Mouse (Mus musculus): ENCODE data around the gene Mllt1. TPM values are rescaled to one million over a fixed set of nuclear protein-coding genes. Genes with fewer than 3 reads are reported as not detected.
A peak's percentile ranks its signal among the peaks of the same experiment; 100 is the strongest.

Mllt1 gene
- total and polyA plus RNA-seq, 3 experiments = 25.0 to 63.0 TPM; not detected in 1

- Histone ChIP-seq H3K4me1 (ENCODE audit: control insufficient read depth in 1 of 2, insufficient read depth in 2 of 2, low read length in 2 of 2) (no peaks in the 10 kb centered on the region), H3K9ac (ENCODE audit: control insufficient read depth, low read depth, low read length, poor library complexity, severe bottlenecking) (no peak overlapping the region), H3K27ac (ENCODE audit: control insufficient read depth, low read depth, low read length) (no peak overlapping the region), H3K4me3 (ENCODE audit: control insufficient read depth in 1 of 2, insufficient read depth in 1 of 2, low read depth in 2 of 2, low read length in 2 of 2) (no peak overlapping the region), H3K36me3 (ENCODE audit: control insufficient read depth in 1 of 2, insufficient read depth in 2 of 2, low read length in 2 of 2) (no peaks in the 10 kb centered on the region; a peak in 2 of 4 replicates), H3K79me2 (ENCODE audit: control insufficient read depth, insufficient read depth, low read length, poor library complexity) (no peaks in the 10 kb centered on the region), H3K27me3 (ENCODE audit: control insufficient read depth in 1 of 2, insufficient read depth in 2 of 2, low read length in 2 of 2) (no peaks in the 10 kb centered on the region), H3K9me3 (replicated peaks; ENCODE audit: insufficient read depth, low read length) (no peaks in the 10 kb centered on the region)
- TF ChIP-seq MYC (IDR thresholded peaks at IDR 0.05; ENCODE audit: low read depth, low read length) (no peak), MEF2A (IDR thresholded peaks at IDR 0.05; ENCODE audit: extremely low read depth, insufficient replicate concordance, low read depth, low read length, poor library complexity, severe bottlenecking) (no peak), USF2 (IDR thresholded peaks at IDR 0.05; ENCODE audit: borderline replicate concordance in 1 of 2, insufficient read depth in 1 of 2, low read depth in 1 of 2, low read length in 2 of 2) (no peak), POLR2A (IDR thresholded peaks at IDR 0.05; ENCODE audit: control insufficient read depth in 1 of 2, insufficient read depth in 1 of 2, low read depth in 1 of 2, low read length in 2 of 2, poor library complexity in 1 of 2) (no peak), ZMIZ1 (IDR thresholded peaks at IDR 0.05; ENCODE audit: low read depth, low read length) (no peak), CHD2 (IDR thresholded peaks at IDR 0.05; ENCODE audit: low read length) (no peak)
- DNase-seq (ENCODE audit: low read depth, low spot score) = no peak
Observed at GRCm38 (mm10) chr17:56902698-56903097, 32.5 kb downstream of the Mllt1 start.

DNA sequence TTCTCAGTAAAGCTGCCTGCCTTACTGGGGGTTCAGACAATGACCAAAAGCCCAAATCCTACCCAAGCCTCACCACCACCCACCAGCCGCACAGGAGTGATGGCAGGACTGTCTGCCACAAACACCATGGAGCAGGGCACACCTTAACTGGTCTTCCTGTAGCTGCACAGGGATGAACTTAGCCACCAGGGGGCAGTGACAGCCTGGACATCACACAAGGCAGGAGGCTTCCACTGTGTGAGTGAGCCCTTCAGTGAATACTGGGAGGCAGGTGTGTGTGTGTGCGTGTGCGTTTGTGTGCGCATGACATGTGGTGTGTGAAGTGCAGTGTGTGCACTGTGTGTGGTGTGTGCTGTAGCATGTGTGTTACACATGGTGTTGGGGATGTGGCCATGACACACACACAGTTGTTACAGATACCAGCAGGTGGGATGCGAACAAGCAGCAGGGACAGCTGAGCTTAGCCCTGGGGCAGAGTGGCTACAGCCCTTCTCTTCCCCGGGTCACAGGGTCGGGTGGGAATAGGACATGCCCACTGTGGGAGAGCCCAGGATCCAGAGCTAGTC is 37.5 kb downstream of the Mllt1 start:
- Histone ChIP-seq H3K9ac (ENCODE audit: control insufficient read depth, low read depth, low read length, poor library complexity, severe bottlenecking) (no peak overlapping the region), H3K9me3 (replicated peaks; ENCODE audit: insufficient read depth, low read length) (no peaks in the 10 kb centered on the region), H3K4me3 (ENCODE audit: control insufficient read depth in 1 of 2, insufficient read depth in 1 of 2, low read depth in 2 of 2, low read length in 2 of 2) (no peak overlapping the region), H3K79me2 (ENCODE audit: control insufficient read depth, insufficient read depth, low read length, poor library complexity) (no peaks in the 10 kb centered on the region), H3K27me3 (ENCODE audit: control insufficient read depth in 1 of 2, insufficient read depth in 2 of 2, low read length in 2 of 2) (no peaks in the 10 kb centered on the region), H3K4me1 (ENCODE audit: control insufficient read depth in 1 of 2, insufficient read depth in 2 of 2, low read length in 2 of 2) (no peaks in the 10 kb centered on the region), H3K27ac (ENCODE audit: control insufficient read depth, low read depth, low read length) (no peak overlapping the region), H3K36me3 (ENCODE audit: control insufficient read depth in 1 of 2, insufficient read depth in 2 of 2, low read length in 2 of 2) (no peaks in the 10 kb centered on the region; a peak in 1 of 4 replicates)
- peak; percentile 81 for DNase-seq (ENCODE audit: low read depth, low spot score)
- no peak for TF ChIP-seq ZNF384 (IDR thresholded peaks at IDR 0.05; ENCODE audit: low read depth, low read length)
- no peak for TF ChIP-seq CHD1 (IDR thresholded peaks at IDR 0.05; ENCODE audit: low read depth, low read length)
- no peak for TF ChIP-seq ZKSCAN1 (IDR thresholded peaks at IDR 0.05; ENCODE audit: low read depth, low read length)
- TF ChIP-seq MAX (IDR thresholded peaks at IDR 0.05; ENCODE audit: low read length) = peak; percentile 37; the same call in 1 of the 2 replicates
- peak; percentile 66 for TF ChIP-seq ZC3H11A (IDR thresholded peaks at IDR 0.05; ENCODE audit: low read depth, low read length)
- TF ChIP-seq RAD21 (IDR thresholded peaks at IDR 0.05; ENCODE audit: low read depth, low read length) = peak; percentile 73
- no peak for TF ChIP-seq E2F4 (IDR thresholded peaks at IDR 0.05; ENCODE audit: borderline replicate concordance, low read depth, low read length)
- TF ChIP-seq BHLHE40 (IDR thresholded peaks at IDR 0.05; ENCODE audit: borderline replicate concordance, low read depth, low read length) = 0 out of 2 replicates have a peak, but pooled peaks have one; percentile 13
- TF ChIP-seq SMC3 (IDR thresholded peaks at IDR 0.05; ENCODE audit: low read depth, low read length) = peak; percentile 84
- no peak for TF ChIP-seq NELFE (IDR thresholded peaks at IDR 0.05; ENCODE audit: low read depth, low read length)
- no peak for TF ChIP-seq NRF1 (IDR thresholded peaks at IDR 0.05; ENCODE audit: insufficient read depth, low read depth, low read length, poor library complexity, severe bottlenecking)
- TF ChIP-seq MEF2A (IDR thresholded peaks at IDR 0.05; ENCODE audit: extremely low read depth, insufficient replicate concordance, low read depth, low read length, poor library complexity, severe bottlenecking) = no peak
- TF ChIP-seq CTCF (IDR thresholded peaks at IDR 0.05 in 2 of 3, conservative IDR thresholded peaks at IDR 0.05 in 1 of 3; ENCODE audit: control insufficient read depth in 1 of 3, insufficient read depth in 1 of 3, low read depth in 2 of 3, low read length in 3 of 3, poor library complexity in 1 of 3, severe bottlenecking in 1 of 3) = peak; percentile 86 to 92 (median 88)
- TF ChIP-seq HCFC1 (IDR thresholded peaks at IDR 0.05; ENCODE audit: low read depth, low read length) = no peak
